Mouse (Mus musculus): ENCODE measurements around the gene Gpx7. TPM values are rescaled to one million over a fixed set of nuclear protein-coding genes. Genes with fewer than 3 reads are reported as not detected.
A peak's percentile ranks its signal among the peaks of the same experiment; 100 is the strongest.

The Gpx7 gene
- polyA plus RNA-seq, 1 experiment from 2014 or later, result 0.22 TPM

DNA sequence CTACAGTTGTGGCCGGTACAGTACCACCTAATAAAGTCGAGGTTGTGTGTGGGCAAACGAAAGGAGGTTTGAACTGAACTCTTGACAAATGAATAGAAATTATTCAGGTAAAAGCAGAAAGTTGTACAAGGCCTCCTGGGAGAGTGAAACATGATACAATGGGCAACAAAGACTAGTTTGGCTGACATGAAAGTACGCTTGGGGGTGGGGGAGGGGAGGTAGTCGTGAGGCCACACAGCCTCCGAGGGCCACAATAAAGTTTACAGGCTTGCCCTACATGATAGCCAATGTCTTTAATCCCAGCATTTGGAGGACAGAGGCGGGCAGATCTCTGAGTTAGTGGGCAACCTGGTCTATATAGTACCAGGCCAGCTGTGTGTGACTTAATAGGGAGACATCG is 860 bp upstream of the Gpx7 start:
- Histone ChIP-seq H3K79me2 (ENCODE audit: inconsistent target) (no peaks in the 10 kb centered on the region), H3K4me3 (ENCODE audit: inconsistent target) (no peak overlapping the region), H3K36me3 (ENCODE audit: inconsistent target) (no peaks in the 10 kb centered on the region), H3K27ac (no peak overlapping the region)
- WGBS (ENCODE audit: missing documents), result 80% methylated on average over 7 of the region's 8 CpGs

DNA sequence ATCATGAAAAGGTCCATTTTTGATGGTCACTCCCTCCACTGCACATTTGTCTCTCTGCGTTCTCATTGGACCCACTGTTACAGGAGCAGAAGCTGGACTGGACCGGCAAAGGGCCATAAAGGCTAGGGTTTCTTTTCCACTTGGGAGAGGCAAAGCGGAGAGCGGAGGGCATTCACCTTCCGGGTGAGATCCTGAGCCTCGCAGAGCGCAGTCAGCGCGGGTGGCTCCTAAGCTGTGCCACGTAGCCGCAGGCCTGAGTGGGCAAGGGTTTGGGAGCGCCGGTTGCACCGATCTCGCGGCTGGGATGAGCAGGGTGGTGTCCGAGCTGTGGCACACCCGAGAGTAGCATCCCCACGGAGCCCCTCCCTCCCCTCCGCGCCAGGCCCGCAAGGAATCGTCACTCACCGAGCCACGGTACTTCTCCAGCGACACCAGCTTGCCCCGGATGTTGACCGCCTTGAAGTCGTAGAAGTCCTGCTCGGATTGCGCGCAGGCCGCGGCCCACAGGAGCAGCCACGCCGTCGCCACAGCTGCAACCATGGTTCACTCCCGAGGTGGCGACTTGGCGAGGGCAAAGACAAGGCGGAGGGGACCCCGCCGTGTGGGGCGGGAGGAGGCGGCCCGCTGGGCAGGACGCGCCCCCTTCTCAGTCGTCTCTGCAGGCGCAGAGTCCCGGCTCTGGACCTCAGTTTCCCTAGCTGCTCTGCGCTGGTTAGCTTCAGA is 462 bp downstream of the Gpx7 start:
- H3K27ac ChIP-seq, result no peak overlapping the region
- no peaks in the 10 kb centered on the region for H3K36me3 ChIP-seq (ENCODE audit: inconsistent target)
- WGBS (ENCODE audit: missing documents), result 12% methylated on average over 52 of the region's 52 CpGs
- no peak overlapping the region for H3K4me3 ChIP-seq (ENCODE audit: inconsistent target)
- H3K79me2 ChIP-seq (ENCODE audit: inconsistent target), result no peaks in the 10 kb centered on the region

- no peak overlapping the region for H3K27ac ChIP-seq
- no peaks in the 10 kb centered on the region for H3K79me2 ChIP-seq (ENCODE audit: inconsistent target)
- H3K4me3 ChIP-seq (ENCODE audit: inconsistent target), result no peak overlapping the region
- H3K36me3 ChIP-seq (ENCODE audit: inconsistent target), result no peaks in the 10 kb centered on the region
- WGBS (ENCODE audit: missing documents), result 100% methylated on average over 3 of the region's 3 CpGs
Measured at GRCm38 (mm10) chr4:108405766-108406137, 1.0 kb downstream of the Gpx7 start.

- WGBS (ENCODE audit: missing documents), result 92% methylated on average over 8 of the region's 8 CpGs
- no peak overlapping the region for H3K27ac ChIP-seq
- no peaks in the 10 kb centered on the region for H3K36me3 ChIP-seq (ENCODE audit: inconsistent target)
- no peaks in the 10 kb centered on the region for H3K79me2 ChIP-seq (ENCODE audit: inconsistent target)
- no peak overlapping the region for H3K4me3 ChIP-seq (ENCODE audit: inconsistent target)
Measured at GRCm38 (mm10) chr4:108403861-108404635, 2.7 kb downstream of the Gpx7 start.

GRCm38 (mm10) chr4:108400395-108400794 is 6.4 kb downstream of the Gpx7 start:
- Histone ChIP-seq H3K36me3 (ENCODE audit: inconsistent target) (no peaks in the 10 kb centered on the region), H3K4me3 (ENCODE audit: inconsistent target) (no peak overlapping the region), H3K27ac (no peak overlapping the region), H3K79me2 (ENCODE audit: inconsistent target) (no peaks in the 10 kb centered on the region)
- 94% methylated on average over 10 of the region's 10 CpGs for WGBS (ENCODE audit: missing documents)

DNA sequence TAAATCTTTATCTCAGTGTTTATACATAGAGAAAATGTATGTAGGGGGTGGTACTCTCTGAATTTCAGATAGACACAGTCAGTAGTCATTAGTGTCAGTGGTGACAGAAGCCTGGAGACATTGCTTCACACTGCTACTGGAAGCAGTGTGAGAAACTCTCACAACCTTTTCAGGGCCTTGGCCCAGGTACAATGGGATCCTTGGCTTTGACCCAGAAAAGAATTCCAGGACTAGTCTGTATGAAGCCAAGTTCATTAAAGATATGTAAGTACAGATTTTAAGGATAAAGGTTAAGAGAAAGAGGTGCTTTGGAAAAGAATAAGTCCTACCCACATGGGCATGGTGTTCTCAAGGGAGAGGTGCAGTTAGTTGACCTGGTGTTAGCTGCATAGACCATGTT is 12.5 kb downstream of the Gpx7 start:
- Histone ChIP-seq H3K27ac (no peak overlapping the region), H3K36me3 (ENCODE audit: inconsistent target) (no peaks in the 10 kb centered on the region), H3K4me3 (ENCODE audit: inconsistent target) (no peak overlapping the region), H3K79me2 (ENCODE audit: inconsistent target) (no peaks in the 10 kb centered on the region)

DNA sequence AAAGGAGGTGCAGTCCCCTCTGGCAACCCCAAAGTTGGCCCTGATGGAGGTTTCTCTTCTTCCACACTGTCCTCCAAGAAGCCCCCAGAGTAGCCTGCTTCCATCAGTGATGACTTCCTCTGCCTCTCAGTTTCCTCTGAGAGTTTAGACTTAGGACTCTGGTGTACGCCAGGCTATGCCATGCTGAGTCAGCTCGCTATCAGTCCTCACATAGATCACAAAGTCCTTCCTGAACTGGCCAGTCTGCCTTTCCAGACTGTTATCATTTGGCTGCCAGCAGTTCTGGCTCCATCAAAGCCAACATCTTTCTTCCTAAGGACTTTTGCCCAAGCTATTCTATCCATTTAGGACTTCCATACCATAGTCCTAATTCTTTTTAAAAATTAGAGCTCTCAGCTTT is 14.2 kb downstream of the Gpx7 start:
- H3K27ac ChIP-seq, result no peak overlapping the region
- no peaks in the 10 kb centered on the region for H3K36me3 ChIP-seq (ENCODE audit: inconsistent target)
- no peak overlapping the region for H3K4me3 ChIP-seq (ENCODE audit: inconsistent target)
- no peaks in the 10 kb centered on the region for H3K79me2 ChIP-seq (ENCODE audit: inconsistent target)
- 66% methylated on average over 2 of the region's 2 CpGs for WGBS (ENCODE audit: missing documents)

DNA sequence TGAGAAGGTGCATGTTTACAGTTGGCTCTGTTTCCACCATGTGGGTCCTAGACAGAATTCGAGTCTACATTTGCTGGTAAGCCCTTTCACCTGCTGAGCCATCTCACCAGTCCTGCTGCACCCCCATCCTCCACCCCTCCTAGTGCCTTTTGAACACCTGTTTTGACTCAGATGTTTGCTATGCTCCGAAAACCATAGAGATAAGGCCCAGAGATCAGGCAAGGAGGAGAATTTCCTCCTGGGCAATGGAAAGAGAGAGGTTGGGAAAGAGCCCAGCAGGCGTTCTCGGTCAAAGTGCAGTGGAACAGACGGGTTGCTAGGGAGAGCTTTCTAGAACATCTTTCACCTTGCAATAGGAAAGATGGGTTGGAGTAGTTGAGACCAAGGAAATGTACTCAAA is 15.6 kb downstream of the Gpx7 start:
- H3K4me3 ChIP-seq (ENCODE audit: inconsistent target), result no peak overlapping the region
- WGBS (ENCODE audit: missing documents), result 92% methylated on average over 5 of the region's 5 CpGs
- no peak overlapping the region for H3K27ac ChIP-seq
- no peaks in the 10 kb centered on the region for H3K79me2 ChIP-seq (ENCODE audit: inconsistent target)
- no peaks in the 10 kb centered on the region for H3K36me3 ChIP-seq (ENCODE audit: inconsistent target)

DNA sequence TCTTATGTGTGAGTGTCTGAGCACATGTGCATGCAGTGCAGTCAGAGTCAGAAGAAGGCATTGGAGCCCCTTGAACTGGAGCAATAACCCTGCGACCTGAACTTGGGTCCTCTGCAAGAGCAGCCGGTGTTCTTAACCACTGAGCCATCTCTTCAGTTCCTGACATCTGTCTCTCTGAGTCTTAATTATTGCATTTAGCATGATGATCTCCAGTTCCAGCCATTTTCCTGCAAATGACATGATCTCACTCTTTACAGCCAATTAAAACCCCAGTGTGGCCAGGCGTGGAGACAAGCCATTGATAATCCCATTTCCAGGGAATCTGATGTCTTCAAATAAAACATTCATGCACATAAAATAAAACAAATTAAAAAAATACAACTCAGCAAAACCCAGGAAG is 18.0 kb downstream of the Gpx7 start:
- Histone ChIP-seq H3K4me3 (ENCODE audit: inconsistent target) (no peak overlapping the region), H3K27ac (no peak overlapping the region), H3K79me2 (ENCODE audit: inconsistent target) (no peaks in the 10 kb centered on the region), H3K36me3 (ENCODE audit: inconsistent target) (no peaks in the 10 kb centered on the region)
- WGBS (ENCODE audit: missing documents), result 100% methylated on average over 3 of the region's 3 CpGs

- Histone ChIP-seq H3K27ac (no peak overlapping the region), H3K36me3 (ENCODE audit: inconsistent target) (no peaks in the 10 kb centered on the region), H3K4me3 (ENCODE audit: inconsistent target) (peak overlapping the region; percentile 19; the same call in 1 of the 2 replicates), H3K79me2 (ENCODE audit: inconsistent target) (no peaks in the 10 kb centered on the region)
- WGBS (ENCODE audit: missing documents), result 5% methylated on average over 18 of the region's 18 CpGs
Measured at GRCm38 (mm10) chr4:108387681-108388253, 19.0 kb downstream of the Gpx7 start.

GRCm38 (mm10) chr4:108387106-108387505 is 19.7 kb downstream of the Gpx7 start:
- Histone ChIP-seq H3K27ac (no peak overlapping the region), H3K4me3 (ENCODE audit: inconsistent target) (no peak overlapping the region), H3K79me2 (ENCODE audit: inconsistent target) (no peaks in the 10 kb centered on the region), H3K36me3 (ENCODE audit: inconsistent target) (no peaks in the 10 kb centered on the region)
- WGBS (ENCODE audit: missing documents), result 67% methylated on average over 4 of the region's 4 CpGs

DNA sequence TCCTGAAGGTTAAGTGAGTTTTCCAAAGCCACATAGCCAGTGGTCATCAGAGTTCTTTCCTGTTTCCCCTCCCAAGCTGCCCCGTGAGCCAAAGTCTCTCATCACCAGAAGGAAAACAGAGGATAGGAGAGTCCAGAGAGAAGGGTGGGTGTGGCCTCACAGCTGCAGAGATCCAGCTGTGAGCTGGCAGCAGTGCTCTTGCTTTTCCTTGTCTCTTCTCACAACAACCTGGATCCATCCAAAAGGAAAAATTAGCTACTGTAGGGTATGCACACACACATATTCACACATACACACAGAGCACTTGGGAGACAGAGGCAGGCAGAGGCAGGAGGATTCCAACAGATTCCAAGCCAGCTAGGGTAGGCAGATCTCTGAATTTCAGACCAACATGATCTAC is 20.7 kb downstream of the Gpx7 start:
- H3K36me3 ChIP-seq (ENCODE audit: inconsistent target), result no peaks in the 10 kb centered on the region
- no peak overlapping the region for H3K27ac ChIP-seq
- no peaks in the 10 kb centered on the region for H3K79me2 ChIP-seq (ENCODE audit: inconsistent target)
- WGBS (ENCODE audit: missing documents), result 67% methylated on average over 1 of the region's 1 CpGs
- H3K4me3 ChIP-seq (ENCODE audit: inconsistent target), result no peak overlapping the region

DNA sequence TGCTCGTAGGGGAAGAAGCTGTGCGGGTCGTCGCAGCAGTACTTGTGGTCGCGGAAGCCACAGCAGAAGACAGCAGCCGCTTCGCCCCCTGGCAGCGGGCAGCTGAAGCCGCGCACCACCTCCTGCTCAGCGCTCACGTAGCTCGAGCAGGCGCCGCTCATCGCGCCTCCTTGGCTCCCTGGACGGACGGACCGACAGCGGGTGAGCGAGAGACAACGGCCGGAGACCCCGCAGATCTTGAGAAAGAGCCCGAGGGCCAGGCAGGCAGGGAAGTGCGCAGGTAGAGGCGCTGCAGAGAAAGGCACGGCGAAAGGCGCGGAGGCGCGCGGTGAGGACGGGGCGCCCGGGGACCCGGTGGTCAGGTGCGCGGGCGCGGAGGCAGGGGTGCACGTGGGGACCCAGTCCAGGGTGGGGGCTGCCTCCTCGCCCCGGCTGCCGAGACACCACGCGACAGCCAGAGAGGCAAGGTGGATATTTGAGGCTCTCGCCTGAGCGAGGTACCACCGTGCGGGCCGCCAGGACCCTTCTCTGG is 23.5 kb downstream of the Gpx7 start, which contains the start of gene Shisal2a:
Gene Shisal2a (minus strand): TSS at position 167 of the 532 bp plus-strand sequence.
- no peak within 1 kb of the TSS for H3K27ac ChIP-seq
- H3K36me3 ChIP-seq (ENCODE audit: inconsistent target), result no peaks in the 10 kb centered on the region
- no peaks in the 10 kb centered on the region for H3K79me2 ChIP-seq (ENCODE audit: inconsistent target)
- no peak within 1 kb of the TSS for H3K4me3 ChIP-seq (ENCODE audit: inconsistent target)
- 7% methylated on average over 52 of the region's 55 CpGs for WGBS (ENCODE audit: missing documents)

GRCm38 (mm10) chr4:108380146-108380545 is 26.6 kb downstream of the Gpx7 start:
- Histone ChIP-seq H3K27ac (no peak overlapping the region), H3K79me2 (ENCODE audit: inconsistent target) (no peaks in the 10 kb centered on the region), H3K4me3 (ENCODE audit: inconsistent target) (no peak overlapping the region), H3K36me3 (ENCODE audit: inconsistent target) (no peaks in the 10 kb centered on the region)
- WGBS (ENCODE audit: missing documents), result 17% methylated on average over 1 of the region's 1 CpGs

DNA sequence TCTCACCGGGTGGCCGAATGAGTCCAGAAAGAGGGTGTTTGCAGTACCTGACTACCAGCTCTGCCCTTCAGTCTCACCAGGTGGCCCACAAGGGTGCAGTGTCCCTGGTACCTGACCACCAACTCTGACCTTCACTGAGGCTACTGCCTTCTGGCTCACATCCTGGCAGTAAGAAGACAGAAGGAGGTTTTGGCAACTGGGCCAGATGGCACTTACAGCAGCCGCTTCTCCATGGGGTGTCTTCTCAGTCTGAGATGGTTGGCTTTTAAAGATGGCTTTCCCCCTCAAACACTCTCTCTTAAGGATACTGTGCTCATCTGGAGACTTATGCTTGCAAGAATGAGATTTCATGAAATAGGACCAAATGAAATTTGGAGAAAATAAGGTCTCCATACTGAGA is 27.3 kb downstream of the Gpx7 start:
- no peak overlapping the region for H3K4me3 ChIP-seq (ENCODE audit: inconsistent target)
- H3K27ac ChIP-seq, result no peak overlapping the region
- 91% methylated on average over 3 of the region's 3 CpGs for WGBS (ENCODE audit: missing documents)
- H3K36me3 ChIP-seq (ENCODE audit: inconsistent target), result no peaks in the 10 kb centered on the region
- no peaks in the 10 kb centered on the region for H3K79me2 ChIP-seq (ENCODE audit: inconsistent target)

Measured in macrophage (primary cell).